Mouse (Mus musculus) E14TG2a.4 (cell line): ENCODE data around the gene Gm867.
A peak's percentile ranks its signal among the peaks of the same experiment; 100 is the strongest.

Experiments
- H3K27me3 ChIP-seq: 2 replicates; pipeline ENCODE4 v1.6.1; 2014; ENCODE audit warnings: low read length, control low read depth; ENCODE audit not compliant: insufficient read depth
- H3K36me3 ChIP-seq: 2 replicates; pipeline ENCODE4 v1.6.1; 2014; ENCODE audit warnings: low read length, control low read depth; ENCODE audit not compliant: insufficient read depth
- H3K4me1 ChIP-seq: replicated peaks from 2 replicates; pipeline ENCODE4 v1.6.1; 2014; ENCODE audit warnings: low read depth, low read length, control low read depth
- H3K4me3 ChIP-seq: replicated peaks from 2 replicates; pipeline ENCODE4 v1.5.1; 2014; ENCODE audit warnings: mild to moderate bottlenecking, low read length
- H3K9me3 ChIP-seq: 2 replicates; pipeline ENCODE4 v1.6.1; 2014; ENCODE audit warnings: low read length, control low read depth
- CTCF ChIP-seq: conservative IDR thresholded peaks from 2 replicates; pipeline ENCODE4 v1.5.1; 2014; ENCODE audit warnings: low read length
- NANOG ChIP-seq: IDR thresholded peaks from 2 replicates; pipeline ENCODE4 v1.6.1; 2014; ENCODE audit warnings: borderline replicate concordance, low read length, mixed read lengths
- POU5F1 ChIP-seq: IDR thresholded peaks from 2 replicates; pipeline ENCODE4 v1.6.1; 2014; ENCODE audit warnings: low read length, borderline replicate concordance

Gene Gm867

DNA sequence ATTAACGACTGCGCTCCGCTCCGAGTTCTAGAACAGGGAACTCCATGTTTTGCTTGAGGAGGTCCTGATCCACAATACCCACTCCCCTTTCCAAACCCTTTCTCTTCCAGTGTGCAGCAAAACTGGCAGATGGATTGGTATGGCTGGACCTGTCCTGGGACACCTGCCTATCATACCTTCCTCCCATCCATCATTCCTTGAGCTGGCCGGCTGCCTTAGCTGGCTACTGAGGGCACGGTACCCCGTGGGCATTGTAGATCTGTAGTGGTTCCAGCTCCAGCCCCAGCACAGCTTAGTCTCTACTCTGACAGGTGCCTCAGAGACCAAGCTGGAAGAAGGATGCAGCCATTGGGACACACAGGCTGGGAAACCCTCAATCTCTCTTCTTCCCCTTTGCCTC is 9.2 kb downstream of the Gm867 start:
- no peaks in the 10 kb centered on the region for H3K9me3 ChIP-seq
- peaks cover 71% of the 10 kb centered on the region for H3K4me1 ChIP-seq
- TF ChIP-seq NANOG (no peak), POU5F1 (no peak), CTCF (no peak)
- H3K27me3 ChIP-seq = peaks cover 12% of the 10 kb centered on the region; the same call in 1 of the 2 replicates
- peak overlapping the region; percentile 90 for H3K4me3 ChIP-seq
- peaks cover 37% of the 10 kb centered on the region for H3K36me3 ChIP-seq

GRCm38 (mm10) chr10:75930304-75930703 is 10.2 kb downstream of the Gm867 start:
- H3K4me3 ChIP-seq = peak overlapping the region; percentile 61
- H3K36me3 ChIP-seq = peaks cover 45% of the 10 kb centered on the region
- TF ChIP-seq NANOG (no peak), POU5F1 (no peak), CTCF (no peak)
- H3K4me1 ChIP-seq = peaks cover 73% of the 10 kb centered on the region
- H3K9me3 ChIP-seq = no peaks in the 10 kb centered on the region
- peaks cover 12% of the 10 kb centered on the region; the same call in 1 of the 2 replicates for H3K27me3 ChIP-seq

DNA sequence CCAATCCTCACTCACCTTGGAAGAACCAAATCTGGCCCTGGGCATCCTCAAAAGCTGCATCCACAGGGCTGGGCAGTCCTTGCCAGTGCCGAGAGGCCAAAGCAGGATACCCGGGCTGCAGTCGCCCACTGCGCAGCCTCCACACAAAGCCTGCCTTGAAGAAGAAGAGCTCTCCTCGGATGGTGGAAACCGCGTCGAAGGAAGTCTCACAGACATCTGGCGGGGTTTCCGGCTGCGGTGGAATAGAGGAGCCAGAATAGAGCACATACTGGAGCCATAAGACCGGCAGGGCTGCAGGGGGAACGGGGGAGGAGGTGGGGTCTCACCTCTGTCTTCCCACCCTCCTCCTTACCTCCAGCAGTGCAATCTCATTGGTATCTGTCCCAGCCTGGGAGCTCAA is 14.1 kb downstream of the Gm867 start:
- TF ChIP-seq CTCF (no peak), POU5F1 (no peak), NANOG (no peak)
- Histone ChIP-seq H3K9me3 (no peaks in the 10 kb centered on the region), H3K36me3 (peaks cover 74% of the 10 kb centered on the region), H3K27me3 (peaks cover 11% of the 10 kb centered on the region; the same call in 1 of the 2 replicates), H3K4me1 (peaks cover 56% of the 10 kb centered on the region), H3K4me3 (peak overlapping the region; percentile 10; the same call in 1 of the 2 replicates)

DNA sequence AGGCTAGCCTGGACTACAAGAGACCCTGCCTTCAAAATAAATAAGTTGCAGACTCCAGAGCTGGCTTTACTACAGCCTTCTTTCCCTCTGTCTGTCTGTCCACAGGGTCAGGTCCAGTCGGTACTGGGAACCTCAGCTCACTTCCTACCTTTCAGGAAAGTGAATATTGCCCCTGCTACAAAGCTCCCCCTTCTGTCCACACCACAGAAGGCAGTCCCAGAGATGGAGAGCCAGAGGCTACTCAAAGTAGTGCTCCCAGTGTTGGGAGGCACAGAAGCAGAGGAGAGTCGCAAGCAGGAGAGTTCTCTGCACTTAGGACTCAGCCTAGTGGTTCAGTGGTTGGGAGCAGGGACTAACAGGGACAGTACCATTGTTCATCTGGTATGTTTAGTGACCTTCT is 16.1 kb downstream of the Gm867 start:
- no peaks in the 10 kb centered on the region for H3K27me3 ChIP-seq
- no peak for TF ChIP-seq NANOG
- no peak for TF ChIP-seq POU5F1
- peak; percentile 30; the same call in 1 of the 2 replicates for TF ChIP-seq CTCF
- H3K4me3 ChIP-seq = no peak overlapping the region
- peaks cover 74% of the 10 kb centered on the region for H3K36me3 ChIP-seq
- H3K4me1 ChIP-seq = peaks cover 51% of the 10 kb centered on the region
- H3K9me3 ChIP-seq = no peaks in the 10 kb centered on the region

DNA sequence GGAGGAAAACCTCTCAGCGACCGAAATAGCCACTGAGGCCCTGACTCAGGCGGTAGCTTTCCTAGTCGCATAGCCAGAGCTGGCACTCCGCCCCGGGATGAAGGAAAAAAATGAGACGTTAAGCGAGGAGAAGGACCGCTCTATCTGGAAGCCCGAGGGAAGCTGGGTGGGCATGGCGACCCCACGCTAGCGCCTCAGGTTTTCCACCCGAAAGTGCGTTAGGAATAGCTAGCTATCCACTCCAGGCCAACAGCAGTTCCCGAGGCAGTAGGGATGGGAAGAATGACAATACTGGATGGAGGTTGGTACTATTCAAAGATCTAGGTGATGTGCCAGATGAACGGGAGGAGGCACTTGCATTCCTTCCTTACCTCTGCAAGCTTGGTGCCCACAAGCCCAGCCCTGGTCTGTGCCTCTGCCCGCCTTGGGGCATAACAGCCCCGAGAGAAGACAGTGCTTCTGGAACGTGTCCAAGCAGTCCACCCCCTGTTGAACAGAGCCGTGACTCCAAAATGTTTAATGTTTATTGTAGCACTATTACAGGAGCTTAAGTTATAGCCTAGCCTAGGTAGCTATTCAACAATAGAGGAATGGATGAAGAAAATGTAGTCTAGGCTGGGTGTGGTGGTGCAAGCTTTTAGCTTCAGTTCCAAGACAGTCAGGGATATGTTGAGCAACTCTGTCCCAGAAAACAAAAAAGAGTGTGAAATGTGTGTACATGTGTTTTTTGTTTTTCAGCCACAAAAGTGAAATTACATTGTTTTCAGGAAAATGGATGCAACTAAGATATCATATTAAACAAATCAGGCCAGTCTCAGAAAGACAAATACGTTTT is 18.5 kb downstream of the Gm867 start:
- Histone ChIP-seq H3K4me1 (peaks cover 59% of the 10 kb centered on the region), H3K27me3 (no peaks in the 10 kb centered on the region), H3K9me3 (no peaks in the 10 kb centered on the region), H3K4me3 (peak overlapping the region; percentile 98), H3K36me3 (peaks cover 74% of the 10 kb centered on the region)
- TF ChIP-seq POU5F1 = no peak
- no peak for TF ChIP-seq CTCF
- no peak for TF ChIP-seq NANOG

DNA sequence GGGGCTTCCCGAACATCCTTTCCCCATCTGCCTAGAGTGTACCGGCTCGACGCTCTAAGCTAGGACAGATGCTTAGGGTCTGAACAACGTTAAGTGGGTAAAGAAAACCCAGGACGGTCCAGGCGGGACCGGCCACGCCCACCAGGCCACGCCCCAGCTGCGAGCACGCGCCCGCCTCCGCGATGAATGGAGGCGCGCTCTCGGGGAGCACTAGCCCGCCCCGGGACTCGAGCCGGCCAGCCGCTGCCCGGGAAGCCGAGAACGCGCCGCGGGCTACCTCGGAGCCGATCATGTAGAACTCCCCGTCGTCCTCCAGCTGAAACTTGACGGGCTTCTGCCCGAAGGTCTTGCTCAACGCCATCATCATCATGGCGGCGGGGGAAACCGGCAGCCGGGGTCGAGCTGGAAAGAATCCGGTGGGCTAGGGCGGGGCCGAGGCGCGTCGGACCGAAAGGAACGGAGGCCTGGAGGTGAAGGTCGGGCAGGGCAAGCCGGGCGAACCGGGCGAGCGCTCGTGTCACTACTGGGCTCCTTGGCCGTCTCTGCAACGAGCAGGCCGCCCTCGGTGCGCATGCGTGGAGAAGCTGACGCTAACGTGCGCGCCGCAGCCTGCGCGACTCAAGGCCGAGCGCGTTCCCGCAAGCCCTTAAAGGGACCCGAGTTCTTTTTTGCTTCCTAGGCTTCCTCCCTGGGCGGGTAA is 19.3 kb downstream of the Gm867 start, which contains the start of gene Smarcb1:
Gene Smarcb1 (minus strand): TSS at position 592 of the 700 bp plus-strand sequence.
- peak within 1 kb of the TSS; percentile 98 for H3K4me3 ChIP-seq
- H3K9me3 ChIP-seq = no peaks in the 10 kb centered on the region
- H3K4me1 ChIP-seq = peaks cover 59% of the 10 kb centered on the region
- TF ChIP-seq NANOG (no peak), CTCF (no peak), POU5F1 (no peak)
- peaks cover 74% of the 10 kb centered on the region for H3K36me3 ChIP-seq
- no peaks in the 10 kb centered on the region for H3K27me3 ChIP-seq

DNA sequence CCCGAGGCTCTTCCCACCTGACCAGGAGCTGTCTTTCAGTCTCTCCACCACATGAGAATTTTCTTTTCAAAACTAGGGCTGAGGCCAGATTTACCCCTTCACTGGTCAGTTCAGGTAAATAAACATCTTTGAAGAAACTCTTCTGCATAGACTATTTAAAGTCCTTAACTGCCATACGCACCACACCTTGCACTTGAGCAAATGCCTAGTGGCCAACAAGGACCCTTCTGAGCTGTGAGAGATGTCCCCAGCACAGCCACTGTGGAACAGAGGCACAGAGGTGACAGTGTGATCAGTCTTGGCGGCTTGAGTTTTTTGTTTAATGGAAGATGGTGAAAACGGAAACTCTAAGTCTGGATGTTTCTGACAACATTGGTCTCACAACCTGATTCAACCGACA is 21.4 kb downstream of the Gm867 start:
- H3K36me3 ChIP-seq = peaks cover 74% of the 10 kb centered on the region
- H3K9me3 ChIP-seq = no peaks in the 10 kb centered on the region

DNA sequence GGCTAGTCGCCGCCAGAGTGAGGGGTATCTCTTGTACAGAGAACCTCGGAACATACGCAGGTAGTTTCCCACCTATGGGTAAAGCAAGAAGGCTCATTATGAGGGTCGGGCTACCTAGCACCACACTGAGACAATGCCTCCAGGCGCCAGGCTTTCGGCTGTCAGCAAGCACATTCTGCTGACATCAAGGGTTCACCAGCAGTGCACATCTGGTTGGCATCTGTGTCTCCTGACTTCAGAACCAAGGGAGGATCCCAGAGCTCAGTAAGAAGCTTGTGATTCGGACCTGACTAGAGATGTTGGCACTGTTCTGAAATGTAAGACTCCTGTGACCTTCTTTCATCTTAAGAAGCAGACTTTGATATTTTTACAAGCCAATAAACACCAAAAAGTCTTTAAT is 23.6 kb downstream of the Gm867 start:
- Histone ChIP-seq H3K9me3 (no peaks in the 10 kb centered on the region), H3K4me3 (no peak overlapping the region), H3K4me1 (peaks cover 81% of the 10 kb centered on the region), H3K36me3 (peaks cover 76% of the 10 kb centered on the region), H3K27me3 (no peaks in the 10 kb centered on the region)
- TF ChIP-seq POU5F1 (no peak), CTCF (no peak), NANOG (no peak)

More for the DNA sequence above, 21.4 kb downstream of the Gm867 start:
- H3K27me3 ChIP-seq = no peaks in the 10 kb centered on the region
- no peak overlapping the region for H3K4me3 ChIP-seq
- peaks cover 76% of the 10 kb centered on the region for H3K4me1 ChIP-seq
- TF ChIP-seq NANOG = no peak
- no peak for TF ChIP-seq POU5F1
- TF ChIP-seq CTCF = no peak
